Mouse (Mus musculus) heart, postnatal 36 days (tissue): ENCODE data around the gene Slc25a4. TPM values are rescaled to one million over a fixed set of nuclear protein-coding genes. Genes with fewer than 3 reads are reported as not detected.
"Not testable (repeated sequence)": the region's sequence is repeated elsewhere in the genome, so short reads cannot be mapped to it uniquely, and the experiment has no call there.

ENCODE experiments used
- DNase-seq, 2 experiments: peaks; one replicate each; pipeline ENCODE4 v3.0.0; 2021 to 2022
- intact Hi-C: fragments of 180-260 bp; cut with DNase I; formaldehyde crosslinking; loops from one replicate; pipeline ENCODE4 v1.15.1; 2025
- total RNA-seq, 2 experiments: library from RNA; stranded (reverse); gene quantifications; 2 replicates each; pipeline ENCODE4 v1.2.3; 2021

Gene Slc25a4
- 1,000 to 10,000 TPM; 5,098 to 5,396 TPM for total RNA-seq

DNA sequence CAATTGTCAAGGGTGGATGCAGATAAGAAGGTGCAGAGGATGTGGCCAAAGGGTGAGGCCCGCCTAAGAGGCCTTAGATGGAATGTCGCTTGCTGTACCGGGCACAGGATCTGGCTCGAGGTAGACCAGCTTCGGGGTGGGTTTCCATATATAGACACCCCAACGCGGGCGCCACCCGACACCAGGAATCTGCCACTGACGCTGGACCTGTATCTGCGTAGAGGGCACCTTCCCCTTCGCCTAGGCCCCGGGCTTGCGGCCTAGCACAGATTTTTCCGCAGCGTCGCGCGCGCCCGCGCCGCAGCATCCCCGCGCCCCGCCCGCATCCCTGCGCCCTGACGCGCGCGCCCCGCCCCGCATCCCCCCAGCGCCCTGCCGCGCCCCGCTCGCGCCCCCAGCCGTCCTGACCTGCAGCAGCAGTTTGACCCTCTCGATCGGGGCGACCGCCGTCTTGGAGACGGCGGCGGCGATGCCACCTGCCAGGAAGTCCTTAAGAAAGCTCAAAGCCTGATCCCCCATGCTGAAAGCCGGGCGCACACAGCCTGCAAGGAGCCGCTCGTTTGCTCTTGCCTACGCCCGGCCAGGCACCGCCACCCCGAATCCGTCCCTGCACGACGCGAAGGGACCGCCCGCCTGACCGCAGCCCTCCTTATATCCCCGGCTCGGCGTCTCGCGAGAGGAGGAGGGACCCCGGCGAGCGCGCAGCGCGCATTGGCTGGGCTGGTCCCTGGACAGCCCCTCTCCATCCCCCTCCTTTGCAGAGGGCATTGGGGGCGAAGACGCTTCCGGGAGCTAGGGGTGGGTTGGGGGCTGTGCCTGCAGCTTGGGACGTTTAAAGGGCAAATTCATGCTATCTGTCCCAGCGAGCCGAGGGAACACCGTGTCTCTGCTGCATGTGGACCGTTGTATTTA, at the start of gene Slc25a4:
Gene Slc25a4 (minus strand): TSS at position 881 of the 912 bp plus-strand sequence.
- peak; percentile 98 for DNase-seq
- intact Hi-C loops, result no loop called here

- intact Hi-C loops, result no loop called here
- DNase-seq, result no peak
Observed at GRCm38 (mm10) chr8:46257921-46258682, 47.0 kb upstream of the Slc25a4 start.

DNA sequence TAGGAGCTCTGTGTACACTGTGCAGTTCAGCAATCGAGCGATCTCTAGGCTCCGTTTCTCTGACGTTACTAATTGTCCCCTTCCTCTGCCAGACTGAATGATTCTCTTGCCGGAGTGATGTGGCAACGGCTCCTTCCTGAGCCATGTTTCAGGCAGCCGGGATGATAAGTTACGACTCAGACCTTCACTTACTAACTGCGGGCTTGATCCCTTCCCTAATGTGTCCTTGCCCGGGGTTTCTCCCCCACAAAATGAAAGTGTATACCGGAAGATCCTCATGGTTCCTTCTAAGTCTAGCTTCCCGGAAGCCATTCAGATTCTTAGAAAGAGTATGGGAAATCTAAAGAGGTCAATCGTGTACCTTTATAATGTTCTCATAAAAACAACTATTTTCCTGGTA, 41.4 kb upstream of the Slc25a4 start:
- intact Hi-C loops, result no loop called here
- no peak for DNase-seq

- intact Hi-C loops, result no loop called here
- no peak for DNase-seq
Observed at GRCm38 (mm10) chr8:46251561-46251960, 40.5 kb upstream of the Slc25a4 start.

GRCm38 (mm10) chr8:46246346-46246745, 35.3 kb upstream of the Slc25a4 start:
- intact Hi-C loops, result loop anchor here (10.0 kb wide), 1 partner anchor 708 kb away; no protein-coding TSS in a partner anchor
- no peak for DNase-seq

DNA sequence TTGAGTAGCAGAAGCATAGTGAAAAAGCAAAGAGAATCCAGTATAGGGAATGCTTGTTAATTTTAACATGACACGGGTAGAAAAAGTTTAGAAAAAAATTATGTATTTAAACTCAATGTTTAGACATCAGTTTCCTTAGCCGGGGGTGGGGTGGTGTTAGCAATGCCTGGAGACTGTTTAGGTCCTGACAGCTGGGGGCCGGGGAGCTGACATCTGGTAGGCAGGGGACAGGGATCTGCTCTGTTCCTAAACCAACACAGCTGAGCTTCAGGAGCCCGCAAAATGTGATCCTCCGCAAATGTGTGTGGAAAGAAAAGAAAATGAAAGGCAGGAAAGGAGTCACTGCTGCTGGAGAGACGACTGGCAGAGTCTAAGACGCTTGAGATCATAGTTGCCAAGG, 31.9 kb upstream of the Slc25a4 start:
- intact Hi-C loops, result loop anchor here (1.0 to 10.0 kb wide), 4 partner anchors 38 to 712 kb away; no protein-coding TSS in a partner anchor
- DNase-seq, result no peak

- intact Hi-C loops, result loop anchor here (1.0 to 10.0 kb wide), 4 partner anchors 40 to 713 kb away; no protein-coding TSS in a partner anchor
- peak; percentile 76 to 80 for DNase-seq
Observed at GRCm38 (mm10) chr8:46241568-46242374, 30.7 kb upstream of the Slc25a4 start.

- peak in 1 of 2 experiments; percentile 48 for DNase-seq
- intact Hi-C loops, result loop anchor here (1.0 kb wide), 1 partner anchor 51 kb away; no protein-coding TSS in a partner anchor
Observed at GRCm38 (mm10) chr8:46236441-46237223, 25.5 kb upstream of the Slc25a4 start.

GRCm38 (mm10) chr8:46234736-46235135, 23.7 kb upstream of the Slc25a4 start:
- intact Hi-C loops, result no loop called here
- no peak for DNase-seq

DNA sequence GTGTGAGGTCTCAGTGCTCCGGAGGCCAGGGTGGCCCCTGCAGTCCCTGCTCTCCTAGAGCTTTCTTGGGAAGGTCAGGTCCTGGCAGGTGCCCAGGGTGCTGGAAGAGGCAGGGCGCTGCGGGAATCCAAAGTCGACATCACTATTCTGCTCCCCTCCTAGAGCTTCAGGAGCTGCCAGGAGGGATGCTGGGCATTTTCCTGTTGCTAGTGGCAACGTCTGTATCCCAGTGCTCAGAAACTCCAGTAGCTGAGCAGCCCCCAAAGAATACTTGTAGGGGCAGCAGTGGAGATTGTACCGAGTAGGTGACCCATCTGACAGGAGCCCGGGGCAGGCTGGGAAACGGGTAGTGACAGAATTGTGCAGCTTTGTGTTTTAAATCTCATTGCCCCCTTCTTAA, 21.7 kb upstream of the Slc25a4 start:
- no peak for DNase-seq
- intact Hi-C loops, result no loop called here

- DNase-seq, intact Hi-C loops: not testable (repeated sequence)
Observed at GRCm38 (mm10) chr8:46231968-46232367, 20.9 kb upstream of the Slc25a4 start.

DNA sequence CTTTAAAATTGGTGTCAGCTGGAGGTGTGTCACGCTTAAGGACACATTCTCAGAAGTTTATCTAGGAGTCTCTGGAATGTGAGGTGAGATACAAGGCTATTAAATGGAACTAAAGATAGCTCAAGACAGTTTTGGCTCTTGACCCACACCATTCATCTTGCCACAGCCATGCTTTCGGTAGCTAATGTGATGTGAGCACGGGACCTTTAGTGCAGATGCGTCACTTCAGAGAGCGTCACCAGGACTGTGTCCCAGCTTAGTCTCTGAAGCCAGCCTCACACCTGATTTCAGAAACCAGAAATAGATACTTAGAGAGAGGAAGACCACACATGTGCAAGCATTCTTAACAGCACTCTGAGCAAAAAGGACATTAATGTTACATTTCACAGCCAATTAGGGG, 15.5 kb upstream of the Slc25a4 start:
- DNase-seq, result no peak
- intact Hi-C loops, result no loop called here

GRCm38 (mm10) chr8:46225501-46225900, 14.4 kb upstream of the Slc25a4 start:
- intact Hi-C loops, result no loop called here
- no peak for DNase-seq

DNA sequence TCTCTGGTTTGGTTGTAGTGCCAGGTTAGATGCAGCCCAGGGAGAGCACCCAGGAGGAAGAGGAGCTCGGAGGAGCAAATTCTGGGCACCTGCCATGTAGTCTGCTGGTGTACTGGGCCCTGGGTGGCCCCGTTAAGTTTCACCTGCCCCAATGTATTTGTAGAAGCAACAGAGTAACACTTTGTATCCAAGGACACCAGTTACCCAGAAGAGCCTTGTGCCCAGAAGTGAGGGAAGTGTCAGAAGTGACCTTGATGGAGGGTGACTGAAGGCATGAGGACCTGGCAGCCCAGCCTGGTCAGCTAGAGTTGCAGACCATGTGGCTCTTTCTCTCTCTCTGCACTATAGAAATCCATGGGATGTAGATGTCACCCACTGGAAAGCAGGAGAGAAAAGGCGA, 9.5 kb upstream of the Slc25a4 start:
- intact Hi-C loops, result no loop called here
- no peak for DNase-seq

GRCm38 (mm10) chr8:46216838-46217237, 5.8 kb upstream of the Slc25a4 start:
- intact Hi-C loops, result no loop called here
- peak; percentile 73 to 77 for DNase-seq

DNA sequence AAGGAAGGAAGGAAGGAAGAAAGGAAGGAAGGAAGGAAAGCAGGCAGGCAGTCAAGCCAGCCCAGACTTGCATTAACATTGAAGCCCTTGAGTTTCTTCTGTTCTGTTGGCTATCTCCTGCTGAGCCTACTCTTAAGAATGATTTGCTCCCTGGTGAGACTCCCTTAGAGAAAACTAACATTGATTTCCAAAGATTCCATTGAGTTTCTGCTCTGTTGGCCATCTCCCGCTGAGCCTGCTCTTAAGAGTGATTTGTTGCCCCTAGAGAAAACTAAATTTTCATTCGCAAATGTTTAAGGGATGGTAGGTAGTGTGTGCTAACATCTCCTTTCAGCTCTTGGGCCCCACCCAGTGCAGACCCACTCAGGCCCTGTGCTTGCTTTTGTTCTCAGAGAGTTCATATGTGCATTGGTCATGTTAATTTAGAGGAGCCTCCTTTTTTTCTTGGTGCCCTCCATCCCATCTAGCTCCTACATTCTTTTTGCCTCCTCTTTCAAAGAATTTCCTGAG, 2.9 kb upstream of the Slc25a4 start:
- no peak for DNase-seq
- intact Hi-C loops, result no loop called here

GRCm38 (mm10) chr8:46212194-46212593, 1.1 kb upstream of the Slc25a4 start:
- intact Hi-C loops, result no loop called here
- DNase-seq, result no peak

- DNase-seq, result peak in 1 of 2 experiments; percentile 44
- intact Hi-C loops, result no loop called here
Observed at GRCm38 (mm10) chr8:46211611-46212071, 557 bp upstream of the Slc25a4 start.

DNA sequence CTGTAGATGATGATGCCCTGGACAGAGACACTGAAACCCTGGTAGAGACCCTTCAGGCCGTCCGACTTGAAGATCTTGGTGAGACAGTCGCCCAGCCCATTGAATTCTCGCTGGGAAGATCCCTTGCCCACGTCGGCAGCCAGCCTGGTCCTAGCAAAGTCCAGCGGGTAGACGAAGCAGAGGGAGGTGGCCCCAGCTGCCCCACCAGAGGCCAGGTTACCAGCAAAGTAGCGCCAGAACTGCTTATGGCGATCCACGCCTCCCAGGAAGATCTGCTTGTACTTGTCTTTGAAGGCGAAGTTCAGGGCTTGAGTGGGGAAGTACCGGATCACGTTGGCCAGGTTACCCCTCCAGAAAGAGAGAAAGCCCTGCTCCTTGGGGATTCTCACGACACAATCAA, 2.0 kb downstream of the Slc25a4 start:
- intact Hi-C loops, result no loop called here
- no peak for DNase-seq
